Mouse (Mus musculus) intestine, postnatal 0 days (tissue): ENCODE results near the gene Htra2. TPM values are rescaled to one million over a fixed set of nuclear protein-coding genes. Genes with fewer than 3 reads are reported as not detected.

Experiments used
- ATAC-seq: fragments of 200-750 bp; cut with Nextera tagmentation; 2 replicates; pipeline ENCODE4 v1.8.0; 2017; ENCODE audit warnings: mild to moderate bottlenecking, moderate TSS enrichment, moderate library complexity
- H3K27ac ChIP-seq: fragments of 300-500 bp; sonication (generic); 2 replicates; pipeline ENCODE4 v1.5.1; 2014; ENCODE audit warnings: mild to moderate bottlenecking, low read depth, low read length, moderate library complexity
- H3K27me3 ChIP-seq: fragments of 300-500 bp; sonication (generic); replicated peaks from 2 replicates; pipeline ENCODE4 v1.6.1; 2014; ENCODE audit warnings: low read length, mixed read lengths; ENCODE audit not compliant: control insufficient read depth, insufficient read depth
- H3K36me3 ChIP-seq: fragments of 300-500 bp; sonication (generic); 2 replicates; pipeline ENCODE4 v1.6.1; 2014; ENCODE audit warnings: mild to moderate bottlenecking, moderate library complexity; ENCODE audit not compliant: control insufficient read depth, insufficient read depth
- H3K4me1 ChIP-seq: fragments of 300-500 bp; sonication (generic); replicated peaks from 2 replicates; pipeline ENCODE4 v1.6.1; 2014; ENCODE audit warnings: antibody characterized with exemption, low read length, mixed read lengths; ENCODE audit not compliant: control insufficient read depth, insufficient read depth
- H3K4me2 ChIP-seq: fragments of 300-500 bp; sonication (generic); replicated peaks from 2 replicates; pipeline ENCODE4 v1.6.1; 2014; ENCODE audit warnings: low read depth, mild to moderate bottlenecking, moderate library complexity
- H3K4me3 ChIP-seq: fragments of 300-500 bp; sonication (generic); 2 replicates; pipeline ENCODE4 v1.5.1; 2014; ENCODE audit warnings: low read depth, low read length
- H3K9ac ChIP-seq: fragments of 300-500 bp; sonication (generic); 2 replicates; pipeline ENCODE4 v1.6.1; 2014; ENCODE audit warnings: mild to moderate bottlenecking, low read depth, low read length
- H3K9me3 ChIP-seq: fragments of 300-500 bp; sonication (generic); 2 replicates; pipeline ENCODE4 v1.6.1; 2016; ENCODE audit warnings: mixed run types; ENCODE audit not compliant: control insufficient read depth
- CTCF ChIP-seq: sonication (generic); IDR thresholded peaks from 2 replicates; pipeline ENCODE4 v1.5.1; 2016; ENCODE audit warnings: low read depth, mild to moderate bottlenecking, control low read depth, antibody characterized with exemption, moderate library complexity
- WGBS: fragments of 180-500 bp; shearing (Covaris S2); extraction: QIAGEN DNeasy Blood & Tissue Kit; methylation state at CpG from one replicate; pipeline ENCODE4 v1.1.7; 2014; 5-methylcytosine and 5-hydroxymethylcytosine counted together
- polyA plus RNA-seq: library from polyadenylated mRNA; unstranded; fragments of >200 nt; fragmentation: Nextera tagmentation; extraction: Ambion mirVana; gene quantifications from 2 replicates; pipeline ENCODE4 v1.2.1, GENCODE M21; 2015

Htra2 gene
- polyA plus RNA-seq, 1 experiment from 2014 or later: 24.0 TPM

DNA sequence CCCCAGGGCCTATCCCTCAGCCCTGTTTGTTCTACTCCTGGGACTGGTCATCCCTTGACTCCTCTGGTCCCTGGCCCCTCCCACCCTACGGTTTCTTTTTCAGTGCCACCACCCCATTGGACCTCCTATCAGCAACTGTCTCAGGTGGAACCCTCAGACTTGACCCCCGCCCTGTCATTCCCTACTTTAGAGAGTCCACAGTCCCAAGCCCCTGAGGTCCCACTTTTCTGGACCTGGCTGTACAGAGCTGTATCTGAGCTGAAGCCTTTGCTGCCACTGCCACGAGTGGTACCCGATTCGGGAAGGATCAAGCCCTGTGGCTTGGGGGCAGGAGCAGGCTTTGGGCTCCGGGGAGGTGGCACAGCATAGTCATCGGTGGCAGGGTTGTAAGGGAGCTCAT lies 24.0 kb downstream of the Htra2 start:
- no peak overlapping the region for H3K9ac ChIP-seq
- TF ChIP-seq CTCF: no peak
- peaks cover 10% of the 10 kb centered on the region; the same call in 1 of the 2 replicates for H3K36me3 ChIP-seq
- H3K4me3 ChIP-seq: no peak overlapping the region
- WGBS: 82% methylated on average over 7 of the region's 7 CpGs
- no peak for ATAC-seq
- H3K27me3 ChIP-seq: no peaks in the 10 kb centered on the region; the same call in 1 of the 2 replicates
- no peaks in the 10 kb centered on the region for H3K9me3 ChIP-seq
- no peak overlapping the region for H3K27ac ChIP-seq
- no peak overlapping the region for H3K4me2 ChIP-seq
- H3K4me1 ChIP-seq: no peaks in the 10 kb centered on the region

- H3K4me2 ChIP-seq: no peak overlapping the region
- 67% methylated on average over 10 of the region's 10 CpGs for WGBS
These were observed 25.3 kb downstream of the Htra2 start for GRCm38 (mm10) chr6:83029777-83030176.

GRCm38 (mm10) chr6:83027706-83028105 lies 27.4 kb downstream of the Htra2 start:
- Histone ChIP-seq H3K4me1 (no peaks in the 10 kb centered on the region), H3K4me2 (no peak overlapping the region), H3K9me3 (no peaks in the 10 kb centered on the region), H3K9ac (no peak overlapping the region), H3K4me3 (no peak overlapping the region), H3K27me3 (no peaks in the 10 kb centered on the region), H3K27ac (no peak overlapping the region), H3K36me3 (peaks cover 10% of the 10 kb centered on the region; the same call in 1 of the 2 replicates)
- 58% methylated on average over 7 of the region's 9 CpGs for WGBS
- no peak for TF ChIP-seq CTCF
- no peak for ATAC-seq

More at GRCm38 (mm10) chr6:83029777-83030176, 25.3 kb downstream of the Htra2 start:
- Histone ChIP-seq H3K27me3 (no peaks in the 10 kb centered on the region; the same call in 1 of the 2 replicates), H3K27ac (no peak overlapping the region), H3K9me3 (no peaks in the 10 kb centered on the region), H3K4me1 (no peaks in the 10 kb centered on the region), H3K9ac (no peak overlapping the region), H3K36me3 (peaks cover 10% of the 10 kb centered on the region; the same call in 1 of the 2 replicates), H3K4me3 (no peak overlapping the region)
- ATAC-seq: no peak
- no peak for TF ChIP-seq CTCF

DNA sequence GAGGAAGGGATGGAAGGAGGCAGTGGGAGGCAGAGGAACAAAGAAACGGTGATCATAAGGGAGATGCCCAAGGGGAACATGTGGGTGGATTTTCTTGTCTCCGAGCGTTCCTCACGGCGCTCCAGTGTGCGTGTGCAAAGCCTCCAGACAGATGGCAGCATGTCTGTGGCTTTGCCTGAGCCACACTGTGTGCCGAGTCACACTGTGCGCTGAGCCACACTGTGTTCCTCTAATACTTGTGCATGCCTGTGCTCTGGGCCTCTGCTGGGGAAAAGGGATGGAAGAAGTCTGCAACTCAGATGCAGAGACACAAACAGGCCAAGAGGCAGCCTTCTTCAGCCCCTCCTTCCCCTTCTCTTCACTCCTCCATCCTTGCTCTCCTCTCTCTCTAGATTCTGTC lies 27.8 kb downstream of the Htra2 start:
- no peak overlapping the region for H3K4me3 ChIP-seq
- H3K27ac ChIP-seq: no peak overlapping the region
- TF ChIP-seq CTCF: no peak
- WGBS: 80% methylated on average over 8 of the region's 8 CpGs
- ATAC-seq: no peak
- no peak overlapping the region for H3K9ac ChIP-seq
- no peaks in the 10 kb centered on the region for H3K27me3 ChIP-seq
- no peak overlapping the region for H3K4me2 ChIP-seq
- no peaks in the 10 kb centered on the region for H3K4me1 ChIP-seq
- H3K9me3 ChIP-seq: no peaks in the 10 kb centered on the region
- peaks cover 10% of the 10 kb centered on the region; the same call in 1 of the 2 replicates for H3K36me3 ChIP-seq

GRCm38 (mm10) chr6:83025221-83025620 lies 29.9 kb downstream of the Htra2 start:
- ATAC-seq: no peak
- Histone ChIP-seq H3K4me1 (no peaks in the 10 kb centered on the region), H3K36me3 (no peaks in the 10 kb centered on the region), H3K27me3 (no peaks in the 10 kb centered on the region), H3K27ac (no peak overlapping the region), H3K9ac (no peak overlapping the region), H3K4me3 (no peak overlapping the region), H3K9me3 (no peaks in the 10 kb centered on the region), H3K4me2 (no peak overlapping the region)
- 98% methylated on average over 4 of the region's 4 CpGs for WGBS
- no peak for TF ChIP-seq CTCF

DNA sequence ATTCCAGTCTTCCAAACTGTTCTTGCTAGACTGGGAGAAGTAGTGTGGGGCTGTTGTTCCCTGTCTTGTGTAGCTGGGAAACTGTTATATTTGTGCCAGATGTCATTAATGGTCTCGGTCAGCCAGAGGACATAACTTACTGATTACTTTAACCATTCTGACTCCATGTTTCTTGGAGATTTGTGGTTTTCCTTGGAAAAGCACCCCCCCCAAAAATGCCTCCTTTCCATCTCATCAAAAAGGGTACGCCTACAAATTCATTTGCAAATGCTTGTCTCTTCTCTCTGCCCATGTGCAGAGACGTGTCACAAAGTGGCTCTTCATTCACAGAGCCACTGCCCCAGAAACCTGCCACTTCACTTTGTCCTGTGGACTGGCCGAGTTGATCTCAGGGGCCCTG lies 30.7 kb downstream of the Htra2 start:
- no peaks in the 10 kb centered on the region for H3K4me1 ChIP-seq
- no peaks in the 10 kb centered on the region for H3K27me3 ChIP-seq
- ATAC-seq: no peak
- WGBS: 67% methylated on average over 4 of the region's 4 CpGs
- no peak for TF ChIP-seq CTCF
- no peak overlapping the region for H3K4me3 ChIP-seq
- H3K9me3 ChIP-seq: no peaks in the 10 kb centered on the region
- H3K4me2 ChIP-seq: no peak overlapping the region
- no peak overlapping the region for H3K9ac ChIP-seq
- no peaks in the 10 kb centered on the region for H3K36me3 ChIP-seq
- H3K27ac ChIP-seq: no peak overlapping the region

- H3K4me1 ChIP-seq: no peaks in the 10 kb centered on the region
- TF ChIP-seq CTCF: no peak
- no peaks in the 10 kb centered on the region for H3K36me3 ChIP-seq
- ATAC-seq: no peak
- no peak overlapping the region for H3K4me3 ChIP-seq
- H3K9me3 ChIP-seq: no peaks in the 10 kb centered on the region
- H3K27me3 ChIP-seq: no peaks in the 10 kb centered on the region
- H3K27ac ChIP-seq: no peak overlapping the region
- no peak overlapping the region for H3K9ac ChIP-seq
- 80% methylated on average over 2 of the region's 2 CpGs for WGBS
- H3K4me2 ChIP-seq: no peak overlapping the region
These were observed 31.3 kb downstream of the Htra2 start for GRCm38 (mm10) chr6:83023786-83024185.
